Mouse (Mus musculus) spleen, postnatal 36 days (tissue): ENCODE measurements at regions not wholly inside any gene's neighbourhood (a gene's known extent, or its start where the extent isn't known, plus 50 kb on each side); places are given as distances from the start of the nearest gene placed in this dataset.

Experiments used
- DNase-seq, 2 experiments: peaks; one replicate each; pipeline ENCODE4 v3.0.0; 2022; ENCODE audit warnings: low spot score in 2 of 2, mixed read lengths in 1 of 2

DNA sequence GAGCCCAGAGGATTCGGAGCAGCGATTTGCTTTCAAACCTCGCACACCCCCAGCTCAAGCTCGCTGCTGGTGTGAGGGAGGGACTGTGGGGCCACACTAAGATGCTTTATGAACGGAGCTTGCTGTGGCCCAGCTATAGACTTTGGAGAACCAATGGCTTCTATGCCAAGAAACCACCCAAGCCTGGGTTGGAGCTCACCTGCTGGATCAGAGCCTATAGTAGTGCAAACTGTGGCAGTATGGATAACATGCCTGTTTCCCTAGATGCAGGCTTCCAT is 142.5 kb upstream of the A230072I06Rik start:
- DNase-seq, result no peak

- no peak for DNase-seq
Observed at GRCm38 (mm10) chr8:12137496-12137895, 141.1 kb upstream of the A230072I06Rik start.

DNA sequence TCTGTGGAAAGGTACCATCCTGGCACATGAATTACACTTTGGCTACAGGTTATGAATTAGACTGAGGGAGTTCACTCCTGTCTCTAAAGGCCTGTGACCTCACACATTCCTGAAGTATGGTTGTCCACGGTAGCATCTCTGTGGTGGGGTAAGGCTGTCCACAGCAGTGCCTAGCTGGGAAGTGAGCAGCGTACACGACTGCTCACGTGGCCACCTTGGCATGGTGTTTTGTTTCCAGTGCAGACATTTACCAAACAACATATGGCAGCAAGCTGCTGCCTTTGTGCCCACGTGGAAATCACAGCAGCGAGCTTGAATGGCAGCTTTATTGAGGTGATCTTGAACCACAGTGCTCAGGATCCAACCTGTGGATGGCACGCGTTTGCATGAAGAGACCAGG is 140.7 kb upstream of the A230072I06Rik start:
- no peak for DNase-seq

DNA sequence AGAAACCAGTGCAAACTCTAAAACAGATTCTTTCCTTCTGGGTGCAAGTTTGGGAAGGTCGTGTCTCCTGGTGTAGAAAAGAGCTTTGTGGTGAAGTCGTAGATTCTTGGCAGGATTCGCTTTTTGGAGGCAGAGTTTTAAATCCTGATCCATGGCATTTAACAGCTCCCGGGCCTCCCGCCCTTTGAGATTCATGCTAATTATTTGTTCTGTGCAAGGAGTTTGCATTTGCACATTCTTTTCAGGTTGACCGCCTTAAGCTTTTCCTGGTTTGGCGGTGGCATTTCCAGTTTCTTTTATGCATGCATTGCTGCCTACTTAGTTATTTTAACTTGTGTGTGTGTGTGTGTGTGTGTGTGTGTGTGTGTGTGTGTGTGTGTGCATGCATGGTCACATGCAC is 126.9 kb upstream of the A230072I06Rik start:
- DNase-seq, result no peak

GRCm38 (mm10) chr8:12152825-12153224 is 125.8 kb upstream of the A230072I06Rik start:
- DNase-seq, result no peak

DNA sequence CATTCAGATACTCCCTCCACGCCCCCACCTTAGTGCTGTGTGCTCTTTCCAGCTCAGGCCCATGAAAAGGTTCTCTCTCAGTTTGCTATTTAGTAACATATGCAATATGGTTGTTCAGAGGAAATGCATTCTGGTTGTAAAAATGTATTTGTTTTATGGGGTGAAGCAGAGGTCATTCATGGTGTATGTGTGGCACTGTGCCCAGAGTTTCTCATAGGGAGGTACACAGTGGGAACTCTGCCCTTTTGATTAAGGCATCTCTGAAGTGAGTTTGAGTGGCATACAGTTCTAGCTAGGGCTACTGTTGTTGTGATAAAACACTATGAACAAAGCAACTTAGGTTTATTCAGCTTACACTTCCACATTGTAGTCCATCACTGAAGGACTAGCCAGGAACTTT is 121.7 kb upstream of the A230072I06Rik start:
- no peak for DNase-seq

DNA sequence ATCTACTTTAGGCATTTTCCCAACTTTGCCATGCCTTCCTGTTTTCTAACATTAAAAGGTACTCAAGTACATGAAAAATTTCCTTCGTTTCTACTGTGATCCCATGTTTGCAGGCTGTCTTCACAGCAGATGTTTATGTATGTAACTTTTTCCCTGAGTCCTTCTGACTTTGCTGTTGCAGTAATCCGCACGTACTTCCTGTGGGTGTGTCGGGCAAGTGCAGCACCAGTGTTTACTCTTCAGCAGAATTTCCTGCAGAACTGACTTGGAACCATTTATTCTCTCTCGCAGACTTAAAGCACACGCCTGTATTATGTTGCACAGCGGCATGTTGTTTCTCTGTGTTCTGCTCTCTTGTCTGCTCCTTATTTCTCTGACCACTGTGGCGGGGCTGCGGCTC is 120.4 kb upstream of the A230072I06Rik start:
- DNase-seq, result no peak

GRCm38 (mm10) chr8:12162921-12163705 is 115.5 kb upstream of the A230072I06Rik start:
- DNase-seq, result no peak

DNA sequence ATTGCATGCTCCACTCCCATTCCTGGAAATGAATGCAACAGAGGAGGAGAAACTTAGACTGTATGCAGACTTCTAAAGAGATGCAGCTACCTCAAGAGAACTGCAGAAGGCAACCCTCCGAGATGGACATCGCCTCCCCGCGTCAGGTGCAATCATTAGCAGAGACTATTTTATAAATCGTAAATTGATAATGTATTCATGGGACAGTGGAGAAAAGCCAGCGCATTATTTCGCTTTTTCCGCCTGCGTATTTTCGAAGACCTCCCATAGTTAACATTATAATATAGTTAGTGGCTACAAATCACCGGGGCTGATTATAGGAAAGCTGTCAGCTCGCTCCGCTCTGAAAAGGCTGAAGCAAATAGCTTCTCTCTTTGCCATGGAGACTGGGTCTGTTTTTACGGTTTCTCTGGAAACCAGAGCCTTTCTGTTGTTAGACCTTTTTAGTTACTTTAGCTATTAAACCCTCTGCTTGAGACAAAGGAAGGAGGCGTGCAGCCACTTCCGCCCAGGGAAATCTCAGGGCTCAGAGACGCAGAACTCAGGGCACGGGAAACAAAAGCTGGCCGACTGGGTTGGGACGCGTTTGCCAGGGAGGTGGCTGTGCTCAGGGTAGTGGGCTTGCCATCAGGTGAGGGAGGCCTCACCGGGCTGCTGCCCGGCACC is 113.0 kb upstream of the A230072I06Rik start:
- DNase-seq, result no peak

- DNase-seq, result no peak
Observed at GRCm38 (mm10) chr8:12171788-12172187, 106.8 kb upstream of the A230072I06Rik start.

GRCm38 (mm10) chr8:12175496-12175895 is 103.1 kb upstream of the A230072I06Rik start:
- no peak for DNase-seq

DNA sequence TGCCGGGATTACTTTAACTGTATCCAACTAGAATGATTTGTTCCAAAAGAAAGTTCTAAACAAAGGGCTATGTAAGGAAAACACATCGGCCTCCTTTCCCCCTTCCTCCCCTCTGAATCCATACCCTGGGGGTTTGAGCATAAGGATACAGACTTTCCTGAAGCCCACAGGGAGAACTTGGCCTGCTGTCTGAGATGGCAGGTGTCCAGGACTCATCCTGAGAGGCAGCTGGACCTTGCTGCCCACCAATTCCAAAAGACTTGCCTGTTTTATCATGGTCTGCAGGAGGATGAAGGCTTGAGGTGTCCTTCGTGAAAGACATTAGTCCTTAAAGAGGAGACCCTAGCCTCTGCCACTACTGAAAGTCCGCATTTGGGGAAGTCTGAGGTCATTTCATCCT is 94.0 kb upstream of the A230072I06Rik start:
- DNase-seq, result no peak

DNA sequence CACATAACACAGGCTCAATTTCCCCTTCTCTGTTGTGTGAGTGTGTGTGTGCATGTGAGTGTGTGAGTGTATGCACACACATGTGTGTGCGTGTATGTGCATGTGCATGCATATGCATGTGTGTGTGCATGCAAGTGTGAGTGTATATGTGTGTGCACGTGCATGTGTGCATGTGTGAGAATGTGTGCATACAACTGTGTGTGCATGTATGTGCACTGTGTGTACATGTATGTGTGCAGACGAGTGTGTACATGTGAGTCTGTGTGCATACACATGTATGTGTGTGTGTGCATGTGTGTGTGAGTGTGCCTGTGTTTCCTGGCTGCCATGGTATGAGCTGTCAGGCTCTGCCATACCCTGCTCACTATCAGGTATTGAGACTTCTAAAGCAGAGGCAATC is 91.3 kb upstream of the A230072I06Rik start:
- no peak for DNase-seq

GRCm38 (mm10) chr8:12188451-12188850 is 90.2 kb upstream of the A230072I06Rik start:
- no peak for DNase-seq

GRCm38 (mm10) chr8:12188960-12189359 is 89.7 kb upstream of the A230072I06Rik start:
- DNase-seq, result no peak

GRCm38 (mm10) chr8:12192006-12192405 is 86.6 kb upstream of the A230072I06Rik start:
- DNase-seq, result no peak

DNA sequence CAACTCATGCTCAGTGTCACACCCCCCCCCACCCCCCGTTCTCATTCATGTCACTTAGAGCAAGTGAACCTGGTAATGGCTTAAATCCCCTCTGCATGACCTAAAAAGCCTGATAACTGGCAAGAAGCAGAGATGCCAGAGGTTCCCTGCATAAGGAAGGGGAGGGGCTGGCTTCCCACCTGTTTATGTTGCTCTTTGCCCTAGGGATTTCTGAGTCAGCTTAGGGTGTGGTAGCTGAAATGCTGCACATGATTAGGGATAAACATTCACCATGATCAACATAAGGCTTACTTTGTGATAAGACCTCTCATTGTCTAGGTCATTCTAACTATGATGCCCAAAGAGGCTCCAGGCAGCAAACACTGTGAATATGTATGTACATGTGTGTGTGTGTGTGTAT is 72.7 kb upstream of the A230072I06Rik start:
- no peak for DNase-seq

GRCm38 (mm10) chr8:12207412-12207811 is 71.2 kb upstream of the A230072I06Rik start:
- no peak for DNase-seq

DNA sequence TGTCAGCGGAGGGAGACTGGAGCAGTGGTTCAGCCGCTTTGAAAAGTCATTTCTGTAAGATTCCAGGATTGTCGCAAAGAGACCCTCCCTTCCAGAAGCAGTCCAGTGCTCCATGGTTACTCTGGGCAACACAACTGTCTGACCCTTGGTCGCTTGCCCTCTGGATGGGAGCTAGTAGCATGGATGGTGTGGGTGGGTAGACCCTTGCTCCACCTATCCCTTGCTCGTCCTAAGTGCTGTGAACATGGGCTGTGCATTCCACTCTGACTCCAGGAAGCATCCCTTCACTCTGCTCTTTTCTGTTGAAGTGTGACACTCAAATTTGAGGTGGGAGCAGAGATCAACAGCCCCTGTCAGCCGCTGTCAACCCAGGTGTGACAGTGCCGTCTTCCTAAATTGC is 64.8 kb upstream of the A230072I06Rik start:
- DNase-seq, result no peak

DNA sequence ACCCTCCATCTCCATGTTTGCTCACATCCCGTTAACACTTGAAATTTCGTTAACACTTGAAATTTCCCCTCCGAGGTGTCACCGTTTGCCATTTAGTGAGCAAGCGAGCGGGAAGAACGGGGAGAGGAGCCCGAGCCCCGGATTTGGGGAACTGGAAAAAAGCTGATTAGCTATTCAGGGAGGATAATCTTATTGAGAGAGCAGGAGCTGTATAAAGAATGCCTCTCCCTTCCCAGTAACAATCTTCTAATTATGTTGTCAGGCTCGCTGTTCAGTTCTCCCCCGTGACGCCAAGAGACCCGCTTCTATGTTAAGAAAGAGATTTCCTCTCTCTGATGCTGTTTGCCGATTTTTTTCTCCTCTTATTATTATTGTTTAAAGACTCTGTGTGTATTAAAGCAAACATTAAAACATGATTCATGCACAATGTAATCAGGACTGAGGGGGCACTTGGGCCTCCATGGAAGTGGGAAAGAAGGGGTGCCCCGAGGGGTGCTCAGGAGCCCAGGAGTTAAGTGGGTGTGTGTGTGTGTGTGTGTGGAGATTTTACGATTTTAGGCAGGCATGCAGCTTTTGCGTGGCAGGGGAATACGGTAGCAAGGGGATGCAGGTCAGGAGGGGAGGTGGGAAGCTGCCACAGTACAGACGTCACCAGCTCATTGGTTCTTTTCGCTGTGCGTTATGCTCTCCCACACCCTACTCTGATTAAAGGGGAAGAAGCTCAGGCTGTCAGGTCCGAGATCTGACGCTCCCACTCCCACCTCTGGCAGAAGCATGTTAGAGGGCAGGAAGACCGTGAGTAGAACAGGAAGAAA is 64.2 kb upstream of the A230072I06Rik start:
- DNase-seq, result no peak

DNA sequence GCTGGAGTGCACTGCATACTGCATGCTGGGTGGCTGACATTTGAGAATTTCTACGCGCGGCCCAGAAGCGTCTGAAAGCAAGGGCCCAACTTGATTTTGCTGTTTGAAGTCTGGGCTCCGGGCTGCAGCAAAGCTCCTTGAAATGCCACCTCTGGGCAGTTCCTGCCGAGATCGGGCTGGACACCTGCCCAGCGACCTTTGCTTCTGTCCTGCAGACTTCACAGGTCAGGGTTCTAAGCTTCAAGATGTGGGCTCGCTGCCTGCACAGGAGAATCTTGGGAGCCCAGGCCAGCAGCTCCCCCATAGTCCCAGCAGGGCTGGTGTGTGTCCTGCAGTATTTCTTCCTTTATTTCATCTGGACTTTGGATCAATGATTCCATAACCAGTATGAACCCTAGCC is 57.1 kb upstream of the A230072I06Rik start:
- no peak for DNase-seq

GRCm38 (mm10) chr8:12223376-12223775 is 55.2 kb upstream of the A230072I06Rik start:
- no peak for DNase-seq
